Mouse (Mus musculus) MEL (cell line): ENCODE measurements around the gene Rras2. TPM values are rescaled to one million over a fixed set of nuclear protein-coding genes. Genes with fewer than 3 reads are reported as not detected.

Source experiments
- DNase-seq: peaks from one replicate; pipeline ENCODE4 v3.0.0; 2011; ENCODE audit warnings: low read depth, low spot score
- H3K27ac ChIP-seq: 2 replicates; pipeline ENCODE4 v1.5.1; 2012; ENCODE audit warnings: low read depth, mild to moderate bottlenecking, control low read depth, low read length, moderate library complexity; ENCODE audit not compliant: control insufficient read depth
- H3K27me3 ChIP-seq, 2 experiments: fragments of 150-350 bp in 1 of 2; sonication (generic) in 1 of 2; 2 replicates each; pipeline ENCODE4 v1.6.1; 2012; ENCODE audit warnings: low read length in 2 of 2, mild to moderate bottlenecking in 2 of 2, improper control_type of control experiment in 1 of 2, moderate library complexity in 1 of 2; ENCODE audit not compliant: insufficient read depth in 2 of 2, control insufficient read depth in 1 of 2
- H3K36me3 ChIP-seq, 2 experiments: 2 replicates each; pipeline ENCODE4 v1.6.1; 2012 to 2014; ENCODE audit warnings: low read length in 2 of 2, improper control_type of control experiment in 1 of 2, inconsistent platforms in 1 of 2, mild to moderate bottlenecking in 1 of 2; ENCODE audit not compliant: insufficient read depth in 2 of 2, control insufficient read depth in 1 of 2
- H3K4me1 ChIP-seq, 2 experiments: fragments of 150-350 bp in 1 of 2; sonication (generic) in 1 of 2; 2 replicates each; pipeline ENCODE4 v1.6.1; 2012; ENCODE audit warnings: low read length in 2 of 2, improper control_type of control experiment in 1 of 2, mild to moderate bottlenecking in 1 of 2; ENCODE audit not compliant: insufficient read depth in 2 of 2, control insufficient read depth in 1 of 2
- H3K4me3 ChIP-seq, 2 experiments: fragments of 150-350 bp in 1 of 2; sonication (generic) in 1 of 2; 2 replicates each; pipeline ENCODE4 v1.5.1; 2012; ENCODE audit warnings: low read depth in 2 of 2, low read length in 2 of 2, mild to moderate bottlenecking in 2 of 2, moderate library complexity in 2 of 2, control low read depth in 1 of 2, improper control_type of control experiment in 1 of 2; ENCODE audit not compliant: control insufficient read depth in 1 of 2, insufficient read depth in 1 of 2
- H3K79me2 ChIP-seq: 2 replicates; pipeline ENCODE4 v1.6.1; 2012; ENCODE audit warnings: mild to moderate bottlenecking, low read length, moderate library complexity; ENCODE audit not compliant: control insufficient read depth, poor library complexity, insufficient read depth
- H3K9ac ChIP-seq: 2 replicates; pipeline ENCODE4 v1.6.1; 2012; ENCODE audit warnings: low read depth, mild to moderate bottlenecking, control low read depth, low read length, moderate library complexity; ENCODE audit not compliant: control insufficient read depth, poor library complexity, severe bottlenecking
- H3K9me3 ChIP-seq: fragments of 150-350 bp; sonication (generic); replicated peaks from 2 replicates; pipeline ENCODE4 v1.6.1; 2012; ENCODE audit warnings: mild to moderate bottlenecking, low read length, improper control_type of control experiment, moderate library complexity; ENCODE audit not compliant: insufficient read depth
- BHLHE40 ChIP-seq: IDR thresholded peaks from 2 replicates; pipeline ENCODE4 v1.6.1; 2012; ENCODE audit warnings: low read depth, mild to moderate bottlenecking, inconsistent platforms, low read length, improper control_type of control experiment, borderline replicate concordance
- CHD1 ChIP-seq: IDR thresholded peaks from 2 replicates; pipeline ENCODE4 v1.6.1; 2012; ENCODE audit warnings: low read depth, mild to moderate bottlenecking, inconsistent platforms, low read length, improper control_type of control experiment
- CHD2 ChIP-seq: IDR thresholded peaks from 2 replicates; pipeline ENCODE4 v1.6.1; 2011; ENCODE audit warnings: low read length, improper control_type of control experiment
- CTCF ChIP-seq, 3 experiments: IDR thresholded peaks in 2 of 3; conservative IDR thresholded peaks in 1 of 3; 2 replicates each; pipeline ENCODE4 v1.5.1; 2011 to 2012; ENCODE audit warnings: low read length in 3 of 3, low read depth in 2 of 3, mild to moderate bottlenecking in 2 of 3, improper control_type of control experiment in 1 of 3, inconsistent platforms in 1 of 3, mixed read lengths in 1 of 3, moderate library complexity in 1 of 3; ENCODE audit not compliant: control insufficient read depth in 1 of 3, insufficient read depth in 1 of 3, poor library complexity in 1 of 3, severe bottlenecking in 1 of 3
- E2F4 ChIP-seq: IDR thresholded peaks from 2 replicates; pipeline ENCODE4 v1.6.1; 2011; ENCODE audit warnings: low read depth, low read length, improper control_type of control experiment, borderline replicate concordance
- ELF1 ChIP-seq: IDR thresholded peaks from 2 replicates; pipeline ENCODE4 v1.6.1; 2014; ENCODE audit warnings: low read depth, mild to moderate bottlenecking, inconsistent platforms, low read length, improper control_type of control experiment, moderate library complexity
- EP300 ChIP-seq, 2 experiments: IDR thresholded peaks; 2 replicates each; pipeline ENCODE4 v1.6.1; 2011; ENCODE audit warnings: improper control_type of control experiment in 2 of 2, low read length in 2 of 2, low read depth in 1 of 2, mild to moderate bottlenecking in 1 of 2
- GABPA ChIP-seq: IDR thresholded peaks from 2 replicates; pipeline ENCODE4 v1.6.1; 2012; ENCODE audit warnings: low read depth, mild to moderate bottlenecking, inconsistent platforms, low read length, improper control_type of control experiment, moderate library complexity
- GATA1 ChIP-seq: IDR thresholded peaks from 2 replicates; pipeline ENCODE4 v1.6.1; 2011; ENCODE audit warnings: low read depth, low read length, improper control_type of control experiment
- HCFC1 ChIP-seq: IDR thresholded peaks from 2 replicates; pipeline ENCODE4 v1.6.1; 2012; ENCODE audit warnings: low read depth, mild to moderate bottlenecking, inconsistent platforms, low read length, improper control_type of control experiment, moderate library complexity
- JUND ChIP-seq: IDR thresholded peaks from 2 replicates; pipeline ENCODE4 v1.6.1; 2011; ENCODE audit warnings: low read depth, mild to moderate bottlenecking, improper control_type of control experiment, low read length
- MAFK ChIP-seq: IDR thresholded peaks from 2 replicates; pipeline ENCODE4 v1.6.1; 2011; ENCODE audit warnings: low read depth, mild to moderate bottlenecking, low read length, improper control_type of control experiment, borderline replicate concordance
- MAX ChIP-seq: IDR thresholded peaks from 2 replicates; pipeline ENCODE4 v1.6.1; 2011; ENCODE audit warnings: low read length, improper control_type of control experiment
- MEF2A ChIP-seq: IDR thresholded peaks from 2 replicates; pipeline ENCODE4 v1.6.1; 2014; ENCODE audit warnings: low read depth, mild to moderate bottlenecking, inconsistent platforms, low read length, improper control_type of control experiment; ENCODE audit not compliant: poor library complexity, insufficient replicate concordance, severe bottlenecking; ENCODE audit errors: extremely low read depth
- MYB ChIP-seq: IDR thresholded peaks from 2 replicates; pipeline ENCODE4 v1.6.1; 2011; ENCODE audit warnings: mild to moderate bottlenecking, low read depth, low read length, improper control_type of control experiment
- NELFE ChIP-seq: IDR thresholded peaks from 2 replicates; pipeline ENCODE4 v1.6.1; 2011; ENCODE audit warnings: low read depth, low read length, improper control_type of control experiment
- POLR2AphosphoS2 ChIP-seq: IDR thresholded peaks from 2 replicates; pipeline ENCODE4 v1.6.1; 2011; ENCODE audit warnings: low read length, improper control_type of control experiment
- POLR2AphosphoS5 ChIP-seq: IDR thresholded peaks from 2 replicates; pipeline ENCODE4 v1.6.1; 2012; ENCODE audit warnings: low read depth, borderline replicate concordance, mild to moderate bottlenecking, inconsistent platforms, low read length, moderate library complexity, mixed read lengths
- SIN3A ChIP-seq: IDR thresholded peaks from 2 replicates; pipeline ENCODE4 v1.6.1; 2012; ENCODE audit warnings: low read length, improper control_type of control experiment, inconsistent platforms
- TAL1 ChIP-seq: IDR thresholded peaks from 2 replicates; pipeline ENCODE4 v1.6.1; 2012; ENCODE audit warnings: mild to moderate bottlenecking, inconsistent platforms, low read length, moderate library complexity, mixed read lengths
- USF2 ChIP-seq, 2 experiments: IDR thresholded peaks; 2 replicates each; pipeline ENCODE4 v1.6.1; 2011 to 2012; ENCODE audit warnings: improper control_type of control experiment in 2 of 2, low read length in 2 of 2, borderline replicate concordance in 1 of 2, inconsistent platforms in 1 of 2, low read depth in 1 of 2, mild to moderate bottlenecking in 1 of 2; ENCODE audit not compliant: insufficient read depth in 1 of 2
- ZC3H11A ChIP-seq: IDR thresholded peaks from 2 replicates; pipeline ENCODE4 v1.6.1; 2012; ENCODE audit warnings: low read depth, mild to moderate bottlenecking, inconsistent platforms, low read length, improper control_type of control experiment
- ZNF384 ChIP-seq: IDR thresholded peaks from 2 replicates; pipeline ENCODE4 v1.6.1; 2012; ENCODE audit warnings: low read depth, mild to moderate bottlenecking, inconsistent platforms, low read length, improper control_type of control experiment
- polyA plus RNA-seq, 2 experiments: library from polyadenylated mRNA; stranded (reverse) in 1 of 2; unstranded in 1 of 2; fragments of >175 nt in 1 of 2; fragments of >200 nt in 1 of 2; gene quantifications; 2 replicates each; pipeline versions ENCODE4 v1.2.1 to v1.2.4; 2012; ENCODE audit warnings: low replicate concordance in 2 of 2, low read depth in 1 of 2; ENCODE audit not compliant: insufficient read length in 2 of 2, insufficient read depth in 1 of 2, missing spikeins in 1 of 2
- total RNA-seq: library from RNA; depleted of rRNA; stranded (reverse); fragments of 300-350 nt; gene quantifications from 2 replicates; pipeline ENCODE4 v1.2.3, GENCODE M21; 2012; rRNA removed

The Rras2 gene
- total RNA-seq, result not detected in 2 replicates
- polyA plus RNA-seq, result not detected

DNA sequence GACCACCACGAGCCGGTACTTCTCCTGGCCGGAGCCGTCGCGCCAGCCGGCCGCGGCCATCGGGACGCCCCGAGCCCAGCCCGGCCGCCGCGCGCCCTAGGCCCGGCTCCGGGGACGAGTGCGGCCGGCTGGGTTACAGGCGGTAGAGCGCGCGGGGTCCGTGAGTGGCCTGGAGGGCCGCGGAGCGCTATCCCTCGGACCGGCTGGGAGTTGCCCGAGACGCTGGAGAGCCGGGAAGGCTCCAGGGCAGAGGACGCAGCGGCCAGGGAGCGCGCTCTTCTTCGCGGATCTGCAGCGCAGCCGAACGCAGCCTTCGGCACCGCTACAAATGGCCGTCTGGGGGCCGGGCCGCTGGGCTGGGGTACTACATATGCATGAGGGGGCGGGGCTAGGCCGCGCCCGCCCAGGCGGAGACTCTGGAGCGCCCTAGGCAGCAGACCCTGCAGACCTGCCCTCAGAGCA lies at the start of gene Rras2:
Rras2 (minus strand) TSS at position 338 of the 462 bp plus-strand sequence.
- H3K9me3 ChIP-seq, result no peaks in the 10 kb centered on the region
- no peaks in the 10 kb centered on the region for H3K36me3 ChIP-seq
- H3K27me3 ChIP-seq, result no peaks in the 10 kb centered on the region
- no peak within 1 kb of the TSS for H3K27ac ChIP-seq
- no peaks in the 10 kb centered on the region for H3K4me1 ChIP-seq
- no peaks in the 10 kb centered on the region for H3K79me2 ChIP-seq
- no peak within 1 kb of the TSS for H3K4me3 ChIP-seq
- no peak for DNase-seq
- no peak within 1 kb of the TSS for H3K9ac ChIP-seq
- TF ChIP-seq MYB (no peak), E2F4 (no peak), MEF2A (no peak), POLR2AphosphoS2 (no peak), GABPA (no peak), MAX (no peak), HCFC1 (no peak), CHD2 (no peak), CTCF (IDR thresholded peaks at IDR 0.05 in 2 of 3, conservative IDR thresholded peaks at IDR 0.05 in 1 of 3; ENCODE audit: control insufficient read depth in 1 of 3, insufficient read depth in 1 of 3, low read depth in 2 of 3, low read length in 3 of 3, poor library complexity in 1 of 3, severe bottlenecking in 1 of 3) (no peak), CHD1 (no peak), ZC3H11A (no peak), SIN3A (no peak), NELFE (no peak)

DNA sequence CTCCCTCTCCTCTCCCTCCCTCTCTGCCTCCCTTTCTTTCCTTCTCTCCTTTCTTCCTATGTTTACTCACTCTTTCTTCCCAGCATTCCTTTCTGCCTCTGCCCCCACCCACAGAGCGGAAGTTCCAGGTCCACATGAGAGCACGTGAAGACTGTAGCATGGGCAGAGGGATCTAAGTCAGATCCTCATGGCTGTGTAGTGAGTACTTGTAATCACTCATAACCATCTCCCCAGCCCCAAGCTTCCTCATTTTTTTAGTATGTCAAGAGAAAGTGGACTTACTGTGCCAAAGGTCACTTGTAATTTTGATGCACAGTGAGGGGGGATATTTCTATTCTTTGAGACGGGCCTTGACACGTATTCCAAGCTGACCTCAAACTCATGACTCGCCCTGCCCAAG lies 45.4 kb upstream of the Rras2 start:
- no peak for TF ChIP-seq JUND
- TF ChIP-seq E2F4, result no peak
- TF ChIP-seq GATA1, result no peak
- no peak for TF ChIP-seq ELF1
- no peak for TF ChIP-seq ZC3H11A
- no peak for TF ChIP-seq TAL1
- no peak for TF ChIP-seq NELFE
- no peak for TF ChIP-seq POLR2AphosphoS5
- TF ChIP-seq USF2 (IDR thresholded peaks at IDR 0.05; ENCODE audit: borderline replicate concordance in 1 of 2, insufficient read depth in 1 of 2, low read depth in 1 of 2, low read length in 2 of 2), result no peak
- no peak for TF ChIP-seq EP300 (IDR thresholded peaks at IDR 0.05; ENCODE audit: low read depth in 1 of 2, low read length in 2 of 2)
- TF ChIP-seq ZNF384, result no peak
- TF ChIP-seq MAFK, result no peak
- TF ChIP-seq BHLHE40, result no peak
- no peak for TF ChIP-seq MAX
- 0 out of 4 replicates have a peak, but pooled peaks cover 0 to 3% of the 10 kb centered on the region in 2 experiments for H3K4me1 ChIP-seq
- no peak overlapping the region for H3K4me3 ChIP-seq
- no peaks in the 10 kb centered on the region for H3K9me3 ChIP-seq
- H3K79me2 ChIP-seq, result no peaks in the 10 kb centered on the region
- no peaks in the 10 kb centered on the region for H3K27me3 ChIP-seq
- no peak overlapping the region for H3K27ac ChIP-seq
- H3K36me3 ChIP-seq, result no peaks in the 10 kb centered on the region
- peak; percentile 13 for DNase-seq
- no peak overlapping the region for H3K9ac ChIP-seq
